In genomic region chr6:117253036-117253435, GRCm38 (mm10) we compare ENCODE assay signal across 24 mouse cellular contexts.
"Had no signal": no experiment of that assay in that cellular context is flagged by ENCODE, and none has a peak within 500 bp of the region (broad histone marks: within the 10 kb centered on the region; RNA-seq: fewer than 3 reads in every experiment).

No protein-coding gene starts in this region.

- H3K9me3 ChIP-seq: heart, embryonic 13.5 days; heart, embryonic 15.5 days; hindbrain, embryonic 13.5 days; hindbrain, embryonic 15.5 days; kidney, embryonic 15.5 days; limb, embryonic 13.5 days; limb, embryonic 15.5 days; liver, embryonic 12.5 days had no signal

- H3K9ac ChIP-seq: heart, embryonic 13.5 days; heart, embryonic 15.5 days; hindbrain, embryonic 13.5 days; hindbrain, embryonic 15.5 days; kidney, embryonic 15.5 days; limb, embryonic 13.5 days; limb, embryonic 15.5 days; liver, embryonic 12.5 days; liver, embryonic 14.5 days had no signal

- H3K27me3 ChIP-seq: heart, embryonic 13.5 days; heart, embryonic 15.5 days; hindbrain, embryonic 13.5 days; hindbrain, embryonic 15.5 days; limb, embryonic 15.5 days; liver, embryonic 12.5 days had no signal

- H3K27ac ChIP-seq: heart, embryonic 13.5 days; heart, embryonic 15.5 days; hindbrain, embryonic 13.5 days; hindbrain, embryonic 15.5 days; hindbrain, postnatal 0 days; kidney, embryonic 15.5 days; kidney, postnatal 0 days; limb, embryonic 13.5 days; limb, embryonic 15.5 days; liver, embryonic 12.5 days; liver, embryonic 14.5 days had no signal

- H3K4me1 ChIP-seq: liver, embryonic 12.5 days had no signal

- DNase-seq: gastrocnemius, postnatal 14 days; gastrocnemius, postnatal 36 days; heart, adult 18-20 months; heart, postnatal 36 days; kidney, adult 11 months; kidney, adult 2 months; kidney, adult 9 months; kidney, postnatal 14 days; kidney, postnatal 36 days; layer of hippocampus, adult 9-11 months; layer of hippocampus, postnatal 36 days had no signal

- H3K4me3 ChIP-seq: heart, embryonic 13.5 days; heart, embryonic 15.5 days; hindbrain, embryonic 13.5 days; hindbrain, embryonic 15.5 days; kidney, embryonic 15.5 days; limb, embryonic 13.5 days; limb, embryonic 15.5 days; liver, embryonic 12.5 days had no signal

- ATAC-seq: intestine, embryonic 16.5 days; liver, embryonic 12.5 days had no signal

- H3K36me3 ChIP-seq: heart, embryonic 13.5 days; heart, embryonic 15.5 days; hindbrain, embryonic 13.5 days; hindbrain, embryonic 15.5 days; kidney, embryonic 15.5 days; limb, embryonic 13.5 days; limb, embryonic 15.5 days; liver, embryonic 12.5 days had no signal

- H3K4me2 ChIP-seq: heart, embryonic 11.5 days; heart, embryonic 13.5 days; heart, embryonic 15.5 days; hindbrain, embryonic 13.5 days; hindbrain, embryonic 15.5 days; kidney, embryonic 15.5 days; limb, embryonic 13.5 days; limb, embryonic 15.5 days; liver, embryonic 12.5 days had no signal
